Comparison of ENCODE assay signal across 14 mouse cellular contexts in the genomic region with DNA sequence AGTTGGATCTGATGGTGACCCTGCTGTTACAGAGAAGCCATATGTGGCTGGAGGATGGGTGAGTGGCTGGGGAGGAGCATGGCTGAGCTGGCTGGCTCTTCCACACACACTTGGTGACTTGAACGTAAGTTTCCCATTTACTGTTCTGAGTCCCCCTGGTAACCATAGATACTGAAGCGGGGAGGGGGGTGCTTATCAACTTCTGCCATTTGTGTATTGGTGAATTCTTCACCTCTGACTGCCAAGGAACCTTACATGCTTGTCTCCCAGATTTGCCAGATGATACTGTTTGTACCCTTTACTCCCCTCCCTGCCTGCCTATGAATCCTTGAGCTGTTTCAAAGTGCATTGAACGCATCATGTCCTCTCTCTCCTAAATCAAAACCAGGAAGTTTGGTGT. TPM values are rescaled to one million over a fixed set of nuclear protein-coding genes. Genes with fewer than 3 reads are reported as not detected.
"Had no signal": no experiment of that assay in that cellular context is flagged by ENCODE, and none has a peak within 500 bp of the region (broad histone marks: within the 10 kb centered on the region; RNA-seq: fewer than 3 reads in every experiment).

No protein-coding gene starts in this region.

- H3K27me3 ChIP-seq: limb, embryonic 13.5 days; liver, embryonic 15.5 days; midbrain, embryonic 15.5 days; neural tube, embryonic 12.5 days had no signal

- H3K36me3 ChIP-seq: liver, embryonic 15.5 days; midbrain, embryonic 15.5 days had no signal

- H3K4me3 ChIP-seq: limb, embryonic 13.5 days; liver, embryonic 15.5 days; midbrain, embryonic 15.5 days; neural tube, embryonic 12.5 days had no signal

- H3K27ac ChIP-seq: limb, embryonic 13.5 days; liver, embryonic 15.5 days; midbrain, embryonic 15.5 days; neural tube, embryonic 12.5 days had no signal

- H3K9ac ChIP-seq: limb, embryonic 13.5 days; liver, embryonic 15.5 days; lung, embryonic 14.5 days; midbrain, embryonic 15.5 days; neural tube, embryonic 12.5 days had no signal

- H3K9me3 ChIP-seq: limb, embryonic 13.5 days; liver, embryonic 15.5 days; midbrain, embryonic 15.5 days; neural tube, embryonic 12.5 days had no signal

- ATAC-seq: midbrain, embryonic 15.5 days had no signal

- DNase-seq: left cerebral cortex, postnatal 4 days; lung, embryonic 14.5 days; lung, postnatal 10 days; lung, postnatal 4 days; spleen, adult 18-20 months; thymus, postnatal 4 days had no signal

- H3K4me2 ChIP-seq: limb, embryonic 13.5 days; liver, embryonic 11.5 days; liver, embryonic 15.5 days; lung, embryonic 14.5 days; midbrain, embryonic 11.5 days; midbrain, embryonic 15.5 days; neural tube, embryonic 12.5 days had no signal

RNA-seq across cellular contexts. Expression of gene Ryk, which starts 27.5 kb away (rescaled TPM):
- total RNA-seq: monocyte, adult 5-6 weeks; neutrophil, adult 5-6 weeks had no signal
